Mouse (Mus musculus) midbrain, postnatal 0 days (tissue): ENCODE results near the gene Fbxo30. TPM values are rescaled to one million over a fixed set of nuclear protein-coding genes. Genes with fewer than 3 reads are reported as not detected.
"Not testable (repeated sequence)": the region's sequence is repeated elsewhere in the genome, so short reads cannot be mapped to it uniquely, and the experiment has no call there.

ENCODE experiments used
- ATAC-seq: fragments of 200-750 bp; cut with Nextera tagmentation; 2 replicates; pipeline ENCODE4 v1.8.0; 2017; ENCODE audit warnings: moderate number of reproducible peaks, mild to moderate bottlenecking, moderate TSS enrichment, moderate library complexity; ENCODE audit not compliant: low FRiP score
- DNase-seq: peaks from one replicate; pipeline ENCODE4 v3.0.0-alpha.2; 2015; ENCODE audit warnings: low spot score
- H3K27ac ChIP-seq: fragments of 300-500 bp; sonication (generic); 2 replicates; pipeline ENCODE4 v1.5.1; 2014; ENCODE audit warnings: low read depth, mild to moderate bottlenecking, low read length, mixed read lengths
- H3K27me3 ChIP-seq: fragments of 300-500 bp; sonication (generic); 2 replicates; pipeline ENCODE4 v1.6.1; 2014; ENCODE audit warnings: low read length, control low read depth, mixed read lengths; ENCODE audit not compliant: insufficient read depth
- H3K36me3 ChIP-seq: fragments of 300-500 bp; sonication (generic); 2 replicates; pipeline ENCODE4 v1.6.1; 2014; ENCODE audit warnings: low read length, control low read depth, mixed read lengths; ENCODE audit not compliant: insufficient read depth
- H3K4me1 ChIP-seq: fragments of 300-500 bp; sonication (generic); 2 replicates; pipeline ENCODE4 v1.6.1; 2014; ENCODE audit warnings: mild to moderate bottlenecking, control low read depth, antibody characterized with exemption, low read length, mixed read lengths; ENCODE audit not compliant: insufficient read depth
- H3K4me2 ChIP-seq: fragments of 300-500 bp; sonication (generic); 2 replicates; pipeline ENCODE4 v1.6.1; 2014; ENCODE audit warnings: low read depth, mild to moderate bottlenecking, low read length, mixed read lengths; ENCODE audit not compliant: poor library complexity, severe bottlenecking
- H3K4me3 ChIP-seq: fragments of 300-500 bp; sonication (generic); 2 replicates; pipeline ENCODE4 v1.5.1; 2014; ENCODE audit warnings: low read depth, mild to moderate bottlenecking, low read length, moderate library complexity
- H3K9ac ChIP-seq: fragments of 300-500 bp; sonication (generic); replicated peaks from 2 replicates; pipeline ENCODE4 v1.6.1; 2014; ENCODE audit warnings: mild to moderate bottlenecking, low read length, moderate library complexity, mixed read lengths; ENCODE audit not compliant: poor library complexity, severe bottlenecking
- H3K9me3 ChIP-seq: fragments of 300-500 bp; sonication (generic); 2 replicates; pipeline ENCODE4 v1.6.1; 2016; ENCODE audit warnings: low read length, control low read depth
- CTCF ChIP-seq: IDR thresholded peaks from 2 replicates; pipeline ENCODE4 v1.5.1; 2016; ENCODE audit warnings: antibody characterized with exemption, mild to moderate bottlenecking
- WGBS: fragments of 180-500 bp; shearing (Covaris S2); extraction: QIAGEN DNeasy Blood & Tissue Kit; methylation state at CpG from one replicate; pipeline ENCODE4 v1.1.7; 2014; 5-methylcytosine and 5-hydroxymethylcytosine counted together
- polyA plus RNA-seq: library from polyadenylated mRNA; unstranded; fragments of >200 nt; fragmentation: Nextera tagmentation; extraction: Ambion mirVana; gene quantifications from 2 replicates; pipeline ENCODE4 v1.2.1, GENCODE M21; 2015
- total RNA-seq: library from RNA; depleted of rRNA; stranded (reverse); fragments of >200 nt; gene quantifications from 2 replicates; pipeline ENCODE4 v1.2.3, GENCODE M21; 2014; rRNA removed

Gene Fbxo30
- total RNA-seq (9.0 and 13.4 TPM in 2 replicates), polyA plus RNA-seq (8.2 and 9.0 TPM in 2 replicates)

GRCm38 (mm10) chr10:11280578-11281463, at the start of gene Fbxo30:
Gene Fbxo30 (plus strand): TSS chr10:11281330.
- Histone ChIP-seq H3K27me3 (no peaks in the 10 kb centered on the region), H3K9me3 (no peaks in the 10 kb centered on the region), H3K4me1 (peaks cover 4% of the 10 kb centered on the region; the same call in 1 of the 2 replicates), H3K4me3 (peak within 1 kb of the TSS; percentile 96), H3K9ac (peak within 1 kb of the TSS; percentile 93), H3K27ac (peak within 1 kb of the TSS; percentile 92), H3K36me3 (no peaks in the 10 kb centered on the region), H3K4me2 (peak within 1 kb of the TSS; percentile 83)
- DNase-seq (peak; percentile 88), ATAC-seq (peak; percentile 95)
- under 1% methylated on average over 77 of the region's 93 CpGs for WGBS
- peak; percentile 70 for TF ChIP-seq CTCF

DNA sequence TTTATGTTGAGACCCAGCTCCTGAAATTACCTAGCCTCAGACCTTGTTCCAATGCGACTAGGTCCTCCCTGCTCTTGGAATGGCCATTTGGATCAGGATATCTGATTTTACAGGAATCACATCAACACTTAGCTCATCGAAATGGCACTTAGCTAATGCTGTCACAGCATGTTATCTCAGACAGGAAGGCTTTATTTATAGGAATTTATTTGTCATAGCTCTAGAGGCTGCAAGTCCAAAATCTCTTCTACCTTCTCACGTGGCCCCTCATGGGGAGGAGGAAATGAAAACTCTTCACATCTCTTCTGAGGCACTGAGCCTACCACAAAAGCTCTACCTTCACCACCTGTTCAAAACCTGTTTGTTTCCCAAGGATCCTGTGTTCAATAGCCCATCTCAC, 47.9 kb upstream of the Fbxo30 start:
- Histone ChIP-seq H3K4me2 (no peak overlapping the region), H3K4me1 (no peaks in the 10 kb centered on the region), H3K9me3 (no peaks in the 10 kb centered on the region), H3K27ac (no peak overlapping the region), H3K4me3 (no peak overlapping the region), H3K9ac (no peak overlapping the region), H3K27me3 (no peaks in the 10 kb centered on the region), H3K36me3 (no peaks in the 10 kb centered on the region)
- no peak for TF ChIP-seq CTCF
- DNase-seq: no peak
- ATAC-seq: no peak
- 75% methylated on average over 3 of the region's 3 CpGs for WGBS

DNA sequence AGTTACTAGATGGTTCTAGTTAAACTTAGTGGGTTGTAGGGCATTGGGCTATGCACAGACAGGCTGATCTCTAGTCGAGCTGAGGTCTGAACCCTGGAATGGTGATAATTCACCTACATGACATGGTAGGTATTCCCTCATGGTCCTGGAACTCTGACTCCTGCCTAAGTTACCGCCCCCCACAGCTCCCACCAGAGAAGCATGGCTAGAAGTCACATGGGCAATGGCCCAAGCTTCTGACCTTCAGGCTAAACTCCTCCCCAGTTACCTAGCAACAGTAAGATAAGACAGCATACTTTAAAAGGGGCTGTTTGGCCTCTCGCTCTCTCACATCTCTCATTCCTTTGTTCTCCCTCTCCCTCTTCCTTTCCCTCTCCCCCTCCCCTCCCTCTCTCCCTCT, 38.1 kb upstream of the Fbxo30 start:
- not testable (repeated sequence) for H3K4me1 ChIP-seq, H3K9ac ChIP-seq, ATAC-seq, H3K27ac ChIP-seq, DNase-seq, H3K4me2 ChIP-seq, H3K4me3 ChIP-seq, H3K27me3 ChIP-seq, H3K36me3 ChIP-seq, H3K9me3 ChIP-seq
- 60% methylated on average over 3 of the region's 3 CpGs for WGBS

DNA sequence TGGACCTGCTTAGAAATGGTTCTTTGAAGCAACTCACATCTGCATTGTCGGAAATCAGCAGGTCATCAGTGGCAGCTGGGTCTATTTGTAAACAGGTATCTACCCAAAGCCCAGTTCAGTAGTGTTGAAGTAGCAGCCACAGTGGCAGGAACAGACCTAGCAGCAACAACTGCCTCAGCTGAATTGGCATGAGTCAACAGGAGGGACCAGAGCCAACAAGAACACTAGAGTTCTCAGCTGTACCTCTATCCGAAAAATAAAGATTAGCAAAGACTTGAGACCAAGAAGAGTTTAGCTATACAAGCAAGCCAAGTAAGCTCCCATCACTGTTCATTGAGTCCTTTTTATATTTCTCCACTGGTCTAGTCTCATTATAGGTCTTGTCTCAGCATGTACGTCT, 32.9 kb upstream of the Fbxo30 start:
- H3K4me2 ChIP-seq: no peak overlapping the region
- no peak overlapping the region for H3K27ac ChIP-seq
- no peaks in the 10 kb centered on the region for H3K9me3 ChIP-seq
- no peaks in the 10 kb centered on the region for H3K4me1 ChIP-seq
- no peak for TF ChIP-seq CTCF
- H3K27me3 ChIP-seq: no peaks in the 10 kb centered on the region
- no peak overlapping the region for H3K9ac ChIP-seq
- DNase-seq (no peak), ATAC-seq (no peak)
- H3K4me3 ChIP-seq: no peak overlapping the region
- H3K36me3 ChIP-seq: no peaks in the 10 kb centered on the region
- WGBS: 89% methylated on average over 3 of the region's 3 CpGs

GRCm38 (mm10) chr10:11250247-11250997, 30.7 kb upstream of the Fbxo30 start:
- no peak overlapping the region for H3K4me3 ChIP-seq
- 56% methylated on average over 2 of the region's 2 CpGs for WGBS
- no peak for TF ChIP-seq CTCF

GRCm38 (mm10) chr10:11253581-11253980, 27.5 kb upstream of the Fbxo30 start:
- not testable (repeated sequence) for H3K27me3 ChIP-seq, ATAC-seq, H3K27ac ChIP-seq, H3K9ac ChIP-seq, H3K4me2 ChIP-seq, H3K36me3 ChIP-seq, H3K4me1 ChIP-seq, DNase-seq, H3K4me3 ChIP-seq, H3K9me3 ChIP-seq
- 88% methylated on average over 4 of the region's 4 CpGs for WGBS

More at GRCm38 (mm10) chr10:11250247-11250997, 30.7 kb upstream of the Fbxo30 start:
- Histone ChIP-seq H3K27ac (no peak overlapping the region), H3K9me3 (no peaks in the 10 kb centered on the region), H3K9ac (no peak overlapping the region), H3K4me1 (no peaks in the 10 kb centered on the region), H3K36me3 (no peaks in the 10 kb centered on the region), H3K4me2 (no peak overlapping the region), H3K27me3 (no peaks in the 10 kb centered on the region)
- no peak for DNase-seq
- ATAC-seq: no peak
